Mouse (Mus musculus) sigmoid colon, adult 10 weeks (tissue): ENCODE measurements around the gene Synpo2. TPM values are rescaled to one million over a fixed set of nuclear protein-coding genes. Genes with fewer than 3 reads are reported as not detected.

Source experiments
- polyA plus RNA-seq: library from polyadenylated mRNA; stranded (reverse); fragments of 350-450 nt; fragmentation: Illumina TruSeq; extraction: RNeasy Lipid Tissue Mini Kit (QIAGEN cat#74804); gene quantifications from one replicate; pipeline ENCODE4 v1.2.3, GENCODE M21; 2014; ENCODE audit warnings: low read depth, low replicate concordance

Gene Synpo2
- 226 TPM for polyA plus RNA-seq

DNA sequence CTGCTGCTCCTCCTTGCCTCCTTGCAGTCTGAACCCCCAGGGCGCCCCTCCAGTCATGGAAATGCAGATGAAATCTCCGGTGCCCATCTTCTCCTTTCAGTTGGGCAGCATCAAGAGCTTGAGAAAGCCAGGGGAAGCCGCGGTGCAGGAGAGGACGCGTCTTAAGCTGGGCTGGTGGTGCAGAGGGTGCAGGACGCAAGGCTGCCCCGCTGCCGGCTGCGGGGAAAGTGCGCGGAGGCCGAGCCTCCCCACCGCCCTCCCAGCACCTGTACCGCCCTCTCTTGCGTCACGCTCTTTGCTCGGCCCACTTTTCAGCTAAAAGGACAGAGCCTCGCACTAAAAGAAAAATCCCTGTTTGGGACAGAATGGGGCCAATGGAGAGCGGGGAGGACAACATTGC lies at the start of gene Synpo2:
Gene Synpo2 (minus strand): TSS at position 229 of the 400 bp plus-strand sequence.

DNA sequence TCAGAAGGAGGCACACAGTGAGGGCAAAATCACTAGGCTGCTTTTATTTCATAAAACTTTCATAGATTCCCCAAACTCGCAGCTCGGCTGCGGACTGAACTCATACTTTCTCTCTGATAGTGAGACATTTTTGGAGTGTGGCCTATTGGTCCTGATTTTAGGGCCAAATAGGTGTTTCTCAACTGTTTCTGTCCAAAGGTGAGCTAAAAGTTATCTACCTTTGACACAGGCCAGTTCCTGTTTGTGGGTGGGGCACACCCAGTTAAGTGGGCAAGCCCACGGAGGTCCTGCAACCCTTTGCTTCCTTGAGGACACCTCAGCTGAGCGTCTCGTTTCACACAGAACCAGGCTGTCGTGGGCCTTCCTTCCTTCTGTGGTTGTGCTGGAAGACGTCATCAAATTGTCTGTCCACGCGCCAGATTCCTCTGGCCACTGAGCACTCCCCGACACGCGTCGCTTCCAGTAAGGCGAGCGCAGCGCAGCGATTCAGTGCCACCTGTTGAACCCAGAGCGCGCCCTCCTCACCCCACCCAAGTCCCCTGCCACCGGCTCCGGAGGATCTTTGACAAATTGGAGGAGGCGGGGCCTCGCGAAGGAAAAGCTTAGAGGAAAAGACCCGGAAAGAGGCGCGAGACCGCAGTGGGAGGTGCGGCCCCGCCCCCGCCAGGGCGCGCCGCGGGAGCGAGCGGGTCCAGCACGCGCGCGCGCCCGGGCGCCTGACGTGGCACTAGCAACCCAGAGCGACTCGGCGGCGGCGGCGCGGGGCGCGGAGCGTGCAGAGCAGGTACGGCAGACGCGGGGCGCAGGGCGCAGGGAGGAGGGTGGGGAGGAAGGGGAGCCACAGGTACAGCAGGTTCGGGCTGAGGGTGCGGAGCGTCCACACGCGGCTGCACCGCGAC lies 31.1 kb upstream of the Synpo2 start, which contains the start of gene Sec24d:
Gene Sec24d (plus strand): TSS at position 703 of the 899 bp plus-strand sequence.

DNA sequence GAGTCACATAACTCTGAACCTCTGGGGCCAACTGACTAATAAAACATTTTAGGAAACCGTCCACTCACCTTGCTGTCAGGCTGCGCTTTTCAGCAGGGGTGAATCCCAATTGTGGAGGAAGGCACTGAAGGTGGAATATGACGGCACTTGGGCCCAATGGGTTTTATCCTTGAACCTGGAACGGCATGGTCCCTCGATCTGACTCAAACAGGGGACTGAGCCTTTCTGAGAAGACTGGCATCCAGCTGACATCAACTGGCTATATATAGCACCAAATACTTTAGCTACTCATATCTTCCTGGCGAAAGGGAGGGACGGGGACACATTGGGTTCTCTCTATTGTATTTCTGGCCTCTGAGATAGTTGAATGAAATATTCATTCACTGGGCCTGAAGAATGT lies 201.2 kb downstream of the Synpo2 start, which contains the start of gene Myoz2:
Gene Myoz2 (minus strand): TSS at position 264 of the 400 bp plus-strand sequence.

Other genes with a start within 250 kb of the Synpo2 start
- gene Myoz2, start 201.1 kb downstream of the Synpo2 start, polyA plus RNA-seq, result 0.44 TPM
- 94.4 TPM for gene Sec24d, start 31.3 kb upstream of the Synpo2 start, polyA plus RNA-seq
- gene Mettl14, start 150.0 kb upstream of the Synpo2 start, polyA plus RNA-seq, result 42.5 TPM
- gene Prss12, start 210.8 kb upstream of the Synpo2 start, polyA plus RNA-seq, result 0.16 TPM